Mouse (Mus musculus) bone marrow, adult 2 months (tissue): ENCODE results near the gene Tspan18. TPM values are rescaled to one million over a fixed set of nuclear protein-coding genes. Genes with fewer than 3 reads are reported as not detected.

Source experiments
- H3K27ac ChIP-seq: fragments of 200-500 bp; 2 replicates; pipeline ENCODE4 v1.5.1; 2012; ENCODE audit warnings: low read depth, mild to moderate bottlenecking, control low read depth, inconsistent platforms, low read length; ENCODE audit not compliant: control insufficient read depth, poor library complexity, insufficient read depth
- H3K4me1 ChIP-seq: fragments of 200-500 bp; 2 replicates; pipeline ENCODE4 v1.6.1; 2011; ENCODE audit warnings: low read length; ENCODE audit not compliant: control insufficient read depth, insufficient read depth
- H3K4me3 ChIP-seq: fragments of 200-500 bp; replicated peaks from 2 replicates; pipeline ENCODE3; 2011; ENCODE audit warnings: mild to moderate bottlenecking, low read depth, low read length, control low read depth; ENCODE audit not compliant: control insufficient read depth
- CTCF ChIP-seq: fragments of 200-500 bp; IDR thresholded peaks from 2 replicates; pipeline ENCODE4 v1.5.1; 2011; ENCODE audit warnings: low read length, control low read depth; ENCODE audit not compliant: control insufficient read depth, insufficient read depth
- POLR2A ChIP-seq: fragments of 200-500 bp; IDR thresholded peaks from 2 replicates; pipeline ENCODE4 v1.6.1; 2011; ENCODE audit warnings: low read depth, mild to moderate bottlenecking, control low read depth, low read length, borderline replicate concordance; ENCODE audit not compliant: control insufficient read depth
- WGBS: fragments of 180-500 bp; shearing (Covaris S2); methylation state at CpG from one replicate; pipeline ENCODE4 v1.1.7; 2018; 5-methylcytosine and 5-hydroxymethylcytosine counted together
- polyA plus RNA-seq: library from polyadenylated mRNA; stranded (reverse); fragments of >200 nt; gene quantifications from 2 replicates; pipeline ENCODE4 v1.2.4, GENCODE M21; 2011; ENCODE audit warnings: low replicate concordance; ENCODE audit not compliant: missing spikeins, insufficient read depth, insufficient read length

Gene Tspan18
- polyA plus RNA-seq, 1 experiment, result 0.52 TPM

DNA sequence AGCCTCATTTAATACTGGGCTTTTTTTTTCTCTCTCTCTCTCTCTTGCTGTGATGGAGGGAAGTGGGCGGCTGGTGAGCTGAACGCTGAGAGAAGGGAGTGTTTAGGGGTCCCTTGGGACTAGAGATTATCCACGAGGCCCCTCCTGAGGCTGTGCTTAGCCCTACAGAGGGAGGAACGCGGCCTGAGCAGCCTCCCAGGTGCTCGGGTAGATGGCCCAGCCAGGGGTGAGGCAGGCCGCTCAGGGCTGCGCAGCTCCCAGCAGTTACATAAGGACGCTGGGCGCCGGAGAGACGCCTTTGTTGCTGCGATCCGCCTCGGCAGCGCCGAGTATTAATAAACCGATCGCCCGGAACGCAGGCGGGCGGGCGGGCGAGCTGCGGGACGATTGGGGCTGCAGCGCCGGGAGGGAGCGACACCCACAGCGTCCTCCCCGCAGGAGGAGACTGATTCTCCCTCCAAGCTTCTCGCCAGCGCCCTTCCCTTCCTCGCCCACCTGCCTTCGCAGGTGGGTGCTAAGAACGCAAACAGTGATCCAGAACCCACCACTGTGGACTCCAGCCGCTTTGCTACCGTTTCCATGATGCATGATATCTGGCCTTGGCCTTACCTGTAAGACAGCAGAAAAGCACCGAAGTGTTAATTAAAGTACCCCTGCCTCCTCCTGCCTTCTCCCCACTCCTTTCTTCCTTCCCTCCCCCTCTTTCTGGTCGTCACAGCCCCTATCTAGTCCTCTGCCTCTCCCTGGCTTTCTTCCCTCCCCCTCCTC lies 154.0 kb downstream of the Tspan18 start:
- H3K4me3 ChIP-seq, result no peak overlapping the region
- H3K4me1 ChIP-seq, result no peaks in the 10 kb centered on the region
- H3K27ac ChIP-seq, result no peak overlapping the region; the same call in 1 of the 2 replicates
- no peak for TF ChIP-seq POLR2A
- 4% methylated on average over 41 of the region's 41 CpGs for WGBS

DNA sequence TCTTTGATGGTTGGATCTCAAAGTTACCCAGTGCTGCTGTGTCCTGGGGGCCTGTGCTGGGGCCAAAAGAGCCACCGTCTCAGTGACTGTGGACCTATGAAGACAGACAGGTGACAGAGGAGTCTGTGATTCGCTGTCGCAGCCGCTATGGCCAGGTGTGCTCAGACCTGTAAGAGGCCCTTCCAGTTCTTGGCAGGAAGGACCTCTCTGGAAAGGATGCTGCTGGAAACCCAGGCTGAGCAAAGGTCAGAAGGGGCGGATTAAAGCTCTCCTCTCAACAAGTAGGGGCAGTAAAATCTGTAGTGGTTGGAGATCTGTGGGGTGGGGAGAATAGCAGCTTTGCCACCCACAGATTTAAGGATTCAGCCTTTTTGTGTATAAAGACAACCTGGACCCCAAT lies 154.7 kb downstream of the Tspan18 start:
- TF ChIP-seq CTCF (no peak), POLR2A (no peak)
- 91% methylated on average over 5 of the region's 5 CpGs for WGBS
- H3K4me1 ChIP-seq, result no peaks in the 10 kb centered on the region
- no peak overlapping the region for H3K4me3 ChIP-seq
- no peak overlapping the region for H3K27ac ChIP-seq

DNA sequence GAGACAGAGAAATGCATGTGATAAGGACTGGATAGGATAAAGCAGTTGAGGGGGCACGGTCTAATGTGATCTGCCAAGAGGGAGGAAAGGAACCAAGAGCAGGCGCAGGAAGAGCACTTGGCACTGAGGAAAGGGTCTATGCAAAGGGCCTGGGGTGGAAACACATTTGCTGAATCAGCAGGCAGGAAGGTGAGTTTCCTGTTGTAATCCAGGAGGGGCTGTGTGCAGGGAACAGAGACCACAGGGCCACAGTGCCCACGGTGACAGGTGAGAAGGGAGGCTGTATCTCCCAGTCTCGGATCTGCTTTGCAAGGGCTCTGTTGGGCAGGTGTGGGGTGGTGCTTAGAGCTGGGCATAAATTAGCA lies 156.0 kb downstream of the Tspan18 start:
- H3K4me3 ChIP-seq, result no peak overlapping the region
- WGBS, result 58% methylated on average over 4 of the region's 4 CpGs
- H3K4me1 ChIP-seq, result no peaks in the 10 kb centered on the region
- TF ChIP-seq CTCF (no peak), POLR2A (no peak)
- H3K27ac ChIP-seq, result no peak overlapping the region

DNA sequence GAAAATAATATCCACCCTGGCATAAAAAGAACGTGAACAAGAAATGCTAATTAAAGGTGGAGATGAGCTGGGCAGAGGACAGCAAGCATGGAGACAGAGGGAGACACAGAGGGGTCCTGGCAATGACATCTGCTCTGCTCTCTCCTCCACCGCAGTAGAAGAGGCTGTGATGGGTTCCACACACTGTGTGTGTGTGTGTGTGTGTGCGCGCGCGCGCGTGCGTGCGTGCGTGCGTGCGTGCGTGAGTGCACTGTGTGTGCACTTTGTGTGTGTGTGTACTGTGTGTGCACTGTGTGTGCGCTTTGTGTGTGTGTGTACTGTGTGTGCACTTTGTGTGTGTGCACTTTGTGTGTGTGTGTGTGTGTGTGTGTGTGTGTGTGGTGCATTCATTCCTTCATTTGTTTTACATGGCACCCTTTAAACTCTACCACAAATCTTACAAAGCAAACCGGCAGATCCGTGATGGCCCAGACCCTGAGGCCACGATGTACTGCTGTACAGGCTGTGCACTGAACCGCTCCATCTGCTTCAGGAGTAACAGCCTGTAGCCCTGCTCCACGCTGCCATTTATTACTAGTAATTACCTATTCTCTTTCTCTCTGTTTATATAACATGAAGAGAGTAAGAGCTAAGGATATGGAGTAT lies 156.5 kb downstream of the Tspan18 start:
- WGBS, result 91% methylated on average over 20 of the region's 20 CpGs
- no peak overlapping the region for H3K4me3 ChIP-seq
- H3K27ac ChIP-seq, result no peak overlapping the region
- no peaks in the 10 kb centered on the region for H3K4me1 ChIP-seq
- no peak for TF ChIP-seq POLR2A
- no peak for TF ChIP-seq CTCF

DNA sequence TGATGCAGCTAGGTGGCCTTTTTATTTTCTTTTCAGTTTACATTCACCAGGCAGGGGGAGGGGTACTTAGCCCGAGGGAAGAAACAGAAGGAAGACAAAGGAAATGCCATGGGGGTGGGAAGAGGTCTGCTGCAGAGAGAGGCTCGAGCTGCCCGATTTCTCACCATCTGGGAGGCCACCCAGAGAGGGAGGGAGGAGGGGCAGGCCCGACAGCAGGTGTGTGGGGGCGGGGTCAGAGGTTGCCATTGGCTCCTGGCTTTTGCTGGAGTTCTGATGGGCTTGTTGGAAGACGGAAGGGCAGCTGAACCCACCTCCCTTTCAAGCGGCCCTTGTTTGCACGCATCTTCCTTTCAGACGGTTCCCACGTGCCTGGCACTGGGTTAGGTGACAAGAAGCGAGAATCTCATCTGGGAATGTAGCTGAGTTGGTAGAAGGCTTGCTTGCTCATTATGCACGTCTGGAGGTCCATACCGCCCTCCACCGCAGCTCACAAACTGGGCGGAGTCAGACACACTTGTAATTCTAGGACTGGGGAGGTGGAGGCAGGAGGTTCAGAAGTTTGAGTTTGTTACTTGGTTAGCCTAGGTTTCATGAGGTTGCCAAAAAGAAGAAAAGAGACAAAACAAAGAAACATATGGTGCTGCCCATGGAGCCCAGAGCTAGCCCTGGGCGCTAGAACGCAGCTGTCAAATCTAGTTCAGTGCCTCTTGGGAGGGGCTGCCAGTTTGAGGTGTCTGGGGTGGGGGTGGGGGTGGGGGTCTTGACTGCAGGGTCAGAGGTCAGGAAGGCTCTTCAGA lies 157.2 kb downstream of the Tspan18 start:
- 39% methylated on average over 17 of the region's 17 CpGs for WGBS

DNA sequence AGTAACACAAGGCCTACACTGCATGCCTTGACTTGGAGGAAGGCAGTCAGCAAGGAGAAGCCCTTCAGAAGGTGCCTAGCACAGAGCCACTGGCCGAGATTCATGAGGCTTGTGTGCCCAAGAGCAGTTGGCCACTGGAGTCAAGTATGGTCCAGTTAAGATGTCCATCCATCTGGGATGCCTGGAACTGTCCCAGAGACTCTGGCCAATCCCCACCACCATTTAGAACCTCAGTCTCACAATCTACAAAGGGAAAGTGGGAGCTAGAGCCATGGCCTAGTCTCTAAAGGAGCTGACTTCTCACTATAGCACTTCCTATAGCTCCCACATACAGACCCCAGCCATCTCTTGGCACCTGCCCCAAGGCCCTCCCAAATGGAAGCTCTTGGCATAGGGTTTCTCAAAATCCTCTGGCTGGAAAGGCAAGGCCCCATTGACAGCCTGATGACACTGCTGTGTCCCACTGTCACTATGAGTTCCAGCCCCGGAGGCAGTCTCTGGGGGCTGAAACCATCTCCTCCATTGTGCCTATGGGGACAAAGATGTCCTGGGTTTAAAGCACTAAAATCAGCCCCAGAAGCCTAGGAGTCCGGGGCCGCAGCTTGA lies 158.0 kb downstream of the Tspan18 start:
- no peak overlapping the region for H3K4me3 ChIP-seq
- no peaks in the 10 kb centered on the region for H3K4me1 ChIP-seq
- H3K27ac ChIP-seq, result no peak overlapping the region
- no peak for TF ChIP-seq CTCF
- TF ChIP-seq POLR2A, result no peak
- 70% methylated on average over 4 of the region's 4 CpGs for WGBS

More for the DNA sequence above, 157.2 kb downstream of the Tspan18 start:
- Histone ChIP-seq H3K27ac (no peak overlapping the region), H3K4me3 (no peak overlapping the region), H3K4me1 (no peaks in the 10 kb centered on the region)
- no peak for TF ChIP-seq POLR2A
- no peak for TF ChIP-seq CTCF

DNA sequence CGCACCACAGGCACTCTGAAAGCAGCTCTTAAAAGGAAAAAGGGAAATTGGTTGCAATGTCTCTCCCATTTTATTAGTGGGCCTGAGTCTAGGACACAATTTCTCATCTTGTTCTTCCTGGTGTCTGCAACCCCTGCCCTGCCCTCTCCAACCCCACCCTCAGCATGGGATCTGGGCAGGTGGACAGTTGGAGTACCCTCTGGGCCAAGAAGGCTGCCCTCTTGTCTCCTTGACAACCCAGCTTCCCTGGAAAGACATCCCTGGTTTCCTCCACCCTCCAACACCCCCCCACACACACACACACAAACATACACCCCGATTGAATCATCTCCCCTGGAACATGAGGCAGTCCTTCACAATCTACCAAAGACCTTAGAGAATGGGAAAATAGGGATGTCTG lies 158.6 kb downstream of the Tspan18 start:
- 79% methylated on average over 2 of the region's 2 CpGs for WGBS
- no peak overlapping the region for H3K4me3 ChIP-seq
- H3K27ac ChIP-seq, result no peak overlapping the region
- no peak for TF ChIP-seq CTCF
- no peak for TF ChIP-seq POLR2A
- no peaks in the 10 kb centered on the region for H3K4me1 ChIP-seq

DNA sequence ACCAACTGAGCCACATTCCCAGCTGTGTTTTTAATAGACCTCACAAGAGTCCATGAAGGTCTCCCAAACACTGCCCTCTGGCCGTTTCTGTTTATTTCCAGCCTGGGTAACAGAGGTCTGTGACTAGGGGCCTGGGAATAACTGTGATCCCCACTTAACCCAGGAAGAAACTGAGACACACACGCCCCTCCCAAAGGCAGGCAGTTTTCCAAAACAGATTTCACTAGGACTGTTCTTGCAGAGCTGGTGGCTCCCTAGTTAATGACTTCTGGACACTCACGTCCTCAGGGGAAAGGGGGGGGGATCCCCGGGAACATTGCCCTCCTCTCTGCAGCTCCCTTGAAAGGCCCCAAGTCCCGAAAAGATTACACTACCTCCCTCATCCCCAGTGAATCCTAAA lies 159.0 kb downstream of the Tspan18 start:
- H3K4me3 ChIP-seq, result no peak overlapping the region
- TF ChIP-seq CTCF (no peak), POLR2A (no peak)

More for the DNA sequence above, 159.0 kb downstream of the Tspan18 start:
- 69% methylated on average over 5 of the region's 5 CpGs for WGBS
- H3K4me1 ChIP-seq, result no peaks in the 10 kb centered on the region
- no peak overlapping the region for H3K27ac ChIP-seq
